25 mouse cellular contexts compared by ENCODE assay signal in genomic region chr16:8351424-8351823, GRCm38 (mm10).
DNase-seq lines count a peak whose midpoint lies in the region; ATAC-seq and TF ChIP-seq lines count a peak whose summit lies in the region.
"Had no signal": no experiment of that assay in that cellular context is flagged by ENCODE, and none has a peak within 500 bp of the region (broad histone marks: within the 10 kb centered on the region; RNA-seq: fewer than 3 reads in every experiment).

No protein-coding gene starts in this region.

- ATAC-seq in hindbrain, postnatal 0 days: no peak
- no peak for ATAC-seq in hindbrain, embryonic 16.5 days
- ATAC-seq in kidney, postnatal 0 days (replicated peaks; ENCODE audit: low FRiP score, low read depth): peak; percentile 40
- ATAC-seq: forebrain, embryonic 15.5 days; intestine, embryonic 16.5 days; Patski had no signal

- no peak for TF ChIP-seq POLR2A in kidney, adult 2 months (IDR thresholded peaks at IDR 0.05; ENCODE audit: low read depth, low read length)

- WGBS in hindbrain, postnatal 0 days: 40% methylated on average over 4 of the region's 4 CpGs
- 54% methylated on average over 4 of the region's 4 CpGs for WGBS in hindbrain, embryonic 16.5 days
- WGBS in kidney, adult 2 months: 20% methylated on average over 4 of the region's 4 CpGs
- WGBS in kidney, postnatal 0 days: 25% methylated on average over 4 of the region's 4 CpGs

- H3K27me3 ChIP-seq in hindbrain, postnatal 0 days (ENCODE audit: insufficient read depth, low read length): no peaks in the 10 kb centered on the region
- H3K27me3 ChIP-seq in hindbrain, embryonic 16.5 days (replicated peaks; ENCODE audit: control insufficient read depth, insufficient read depth, low read length): no peaks in the 10 kb centered on the region
- H3K27me3 ChIP-seq in kidney, adult 2 months (replicated peaks; ENCODE audit: control insufficient read depth, insufficient read depth, low read length): no peaks in the 10 kb centered on the region
- H3K27me3 ChIP-seq in kidney, postnatal 0 days (ENCODE audit: insufficient read depth, low read length): no peaks in the 10 kb centered on the region
- H3K27me3 ChIP-seq: embryonic facial prominence, embryonic 13.5 days; forebrain, embryonic 15.5 days; liver, embryonic 13.5 days; midbrain, embryonic 12.5 days; neural tube, embryonic 12.5 days; Patski had no signal

- H3K4me1 ChIP-seq in hindbrain, postnatal 0 days (ENCODE audit: insufficient read depth, low read length): no peaks in the 10 kb centered on the region
- no peaks in the 10 kb centered on the region for H3K4me1 ChIP-seq in hindbrain, embryonic 16.5 days (ENCODE audit: control insufficient read depth, insufficient read depth, low read depth, low read length)
- no peaks in the 10 kb centered on the region for H3K4me1 ChIP-seq in kidney, adult 2 months (ENCODE audit: control insufficient read depth, insufficient read depth, low read length)
- 0 out of 2 replicates have a peak, but pooled peaks cover 2% of the 10 kb centered on the region for H3K4me1 ChIP-seq in kidney, postnatal 0 days (replicated peaks; ENCODE audit: insufficient read depth, low read length)
- H3K4me1 ChIP-seq: embryonic facial prominence, embryonic 13.5 days; forebrain, embryonic 15.5 days; liver, embryonic 13.5 days; midbrain, embryonic 12.5 days; neural tube, embryonic 12.5 days had no signal

- no peak overlapping the region for H3K27ac ChIP-seq in hindbrain, postnatal 0 days
- H3K27ac ChIP-seq in hindbrain, embryonic 16.5 days (ENCODE audit: low read depth, low read length): no peak overlapping the region
- no peak overlapping the region for H3K27ac ChIP-seq in kidney, adult 2 months (ENCODE audit: insufficient read depth, low read depth, low read length)
- peak overlapping the region; percentile 47; the same call in 1 of the 2 replicates for H3K27ac ChIP-seq in kidney, postnatal 0 days
- H3K27ac ChIP-seq: embryonic facial prominence, embryonic 13.5 days; forebrain, embryonic 15.5 days; heart, adult 2 months; hindbrain, embryonic 14.5 days; layer of hippocampus, adult 2 months; liver, embryonic 13.5 days; midbrain, embryonic 12.5 days; neural tube, embryonic 12.5 days had no signal

- H3K9me3 ChIP-seq in hindbrain, postnatal 0 days (ENCODE audit: low read length): no peaks in the 10 kb centered on the region
- no peaks in the 10 kb centered on the region for H3K9me3 ChIP-seq in hindbrain, embryonic 16.5 days (ENCODE audit: control insufficient read depth, low read length)
- no peaks in the 10 kb centered on the region for H3K9me3 ChIP-seq in kidney, postnatal 0 days (replicated peaks; ENCODE audit: low read length)
- H3K9me3 ChIP-seq: embryonic facial prominence, embryonic 13.5 days; forebrain, embryonic 15.5 days; liver, embryonic 13.5 days; midbrain, embryonic 12.5 days had no signal

- no peak overlapping the region for H3K4me2 ChIP-seq in hindbrain, postnatal 0 days (ENCODE audit: low read depth, low read length)
- H3K4me2 ChIP-seq in hindbrain, embryonic 16.5 days (ENCODE audit: low read length): no peak overlapping the region
- H3K4me2 ChIP-seq in kidney, postnatal 0 days (ENCODE audit: low read length): peak overlapping the region; percentile 44
- H3K4me2 ChIP-seq: embryonic facial prominence, embryonic 13.5 days; forebrain, embryonic 15.5 days; hindbrain, embryonic 14.5 days; liver, embryonic 13.5 days; midbrain, embryonic 12.5 days; neural tube, embryonic 12.5 days had no signal

- H3K36me3 ChIP-seq in hindbrain, postnatal 0 days (ENCODE audit: insufficient read depth, low read length): no peaks in the 10 kb centered on the region
- H3K36me3 ChIP-seq in hindbrain, embryonic 16.5 days (ENCODE audit: control insufficient read depth, insufficient read depth, low read length): no peaks in the 10 kb centered on the region
- no peaks in the 10 kb centered on the region for H3K36me3 ChIP-seq in kidney, adult 2 months (ENCODE audit: control insufficient read depth, insufficient read depth, low read length)
- no peaks in the 10 kb centered on the region for H3K36me3 ChIP-seq in kidney, postnatal 0 days (ENCODE audit: insufficient read depth, low read length)
- H3K36me3 ChIP-seq: embryonic facial prominence, embryonic 13.5 days; forebrain, embryonic 15.5 days; liver, embryonic 13.5 days; midbrain, embryonic 12.5 days; neural tube, embryonic 12.5 days had no signal

- peak; percentile 45 for DNase-seq in hindbrain, postnatal 0 days (ENCODE audit: low spot score)
- peak; percentile 30 for DNase-seq in kidney, adult 2 months
- DNase-seq in kidney, postnatal 0 days (ENCODE audit: low spot score): peak; percentile 63
- DNase-seq in retina, embryonic 14.5 days (ENCODE audit: low spot score): peak; percentile 43
- no peak for DNase-seq in neural tube, embryonic 10.5 days (ENCODE audit: extremely low spot score, low spot score)
- DNase-seq in frontal cortex, postnatal 25 days (ENCODE audit: low spot score in 2 of 2): no peak
- DNase-seq: adrenal gland, postnatal 36 days; cerebellum, adult 11-12 months; cerebellum, postnatal 14 days; gastrocnemius, postnatal 14 days; heart, adult 2 months; liver, embryonic 13.5 days; lung, adult 2 months; lung, postnatal 14 days; thymus, postnatal 14 days had no signal

- H3K9ac ChIP-seq in hindbrain, postnatal 0 days (replicated peaks; ENCODE audit: low read length): no peak overlapping the region
- no peak overlapping the region for H3K9ac ChIP-seq in hindbrain, embryonic 16.5 days (ENCODE audit: low read depth, low read length)
- H3K9ac ChIP-seq in kidney, postnatal 0 days (ENCODE audit: low read depth, low read length): peak overlapping the region; percentile 35; the same call in 1 of the 2 replicates
- H3K9ac ChIP-seq: embryonic facial prominence, embryonic 13.5 days; forebrain, embryonic 15.5 days; hindbrain, embryonic 14.5 days; liver, embryonic 13.5 days; midbrain, embryonic 12.5 days; neural tube, embryonic 12.5 days had no signal

- H3K4me3 ChIP-seq in hindbrain, postnatal 0 days (ENCODE audit: low read length): no peak overlapping the region
- no peak overlapping the region for H3K4me3 ChIP-seq in hindbrain, embryonic 16.5 days (ENCODE audit: low read length)
- H3K4me3 ChIP-seq in kidney, adult 2 months (ENCODE audit: insufficient read depth, low read depth, low read length): peak overlapping the region; percentile 20
- H3K4me3 ChIP-seq in kidney, postnatal 0 days (replicated peaks; ENCODE audit: low read depth, low read length): no peak overlapping the region; the same call in 1 of the 2 replicates
- H3K4me3 ChIP-seq: embryonic facial prominence, embryonic 13.5 days; erythroblast, embryonic 14.5 days; forebrain, embryonic 15.5 days; heart, adult 2 months; layer of hippocampus, adult 2 months; liver, embryonic 13.5 days; midbrain, embryonic 12.5 days; neural tube, embryonic 12.5 days had no signal

- no peak for TF ChIP-seq CTCF in hindbrain, postnatal 0 days (IDR thresholded peaks at IDR 0.05; ENCODE audit: low read depth)
- TF ChIP-seq CTCF in kidney, adult 2 months (conservative IDR thresholded peaks at IDR 0.05; ENCODE audit: insufficient read depth, insufficient read length, low read depth, low read length): no peak
- no peak for TF ChIP-seq CTCF in kidney, postnatal 0 days (IDR thresholded peaks at IDR 0.05; ENCODE audit: low read depth)

Comparison
In these comparisons a context has a peak if more than half of its experiments do, and no peak if none do; other contexts are left out.
1. DNase-seq: peak in hindbrain, postnatal 0 days (single experiment), kidney, adult 2 months (single experiment), kidney, postnatal 0 days (single experiment) and retina, embryonic 14.5 days (single experiment); none in neural tube, embryonic 10.5 days (single experiment) and frontal cortex, postnatal 25 days (0 of 2).